Mouse (Mus musculus) lung, embryonic 14.5 days (tissue): ENCODE results near the gene Ngfr. TPM values are rescaled to one million over a fixed set of nuclear protein-coding genes. Genes with fewer than 3 reads are reported as not detected.

Source experiments
- ATAC-seq: fragments of 200-750 bp; cut with Nextera tagmentation; 2 replicates; pipeline ENCODE4 v1.8.0; 2017; ENCODE audit warnings: mild to moderate bottlenecking, moderate TSS enrichment, moderate library complexity; ENCODE audit not compliant: insufficient read depth
- DNase-seq: peaks from one replicate; pipeline ENCODE4 v3.0.0-alpha.2; 2015
- H3K27ac ChIP-seq: fragments of 300-500 bp; sonication (generic); 2 replicates; pipeline ENCODE4 v1.5.1; 2014; ENCODE audit warnings: low read depth, mild to moderate bottlenecking, moderate library complexity
- H3K27me3 ChIP-seq: fragments of 300-500 bp; sonication (generic); 2 replicates; pipeline ENCODE4 v1.6.1; 2014; ENCODE audit warnings: low read length, control low read depth; ENCODE audit not compliant: insufficient read depth
- H3K36me3 ChIP-seq: fragments of 300-500 bp; sonication (generic); 2 replicates; pipeline ENCODE4 v1.6.1; 2014; ENCODE audit warnings: control low read depth; ENCODE audit not compliant: insufficient read depth
- H3K4me1 ChIP-seq: fragments of 300-500 bp; sonication (generic); 2 replicates; pipeline ENCODE4 v1.6.1; 2014; ENCODE audit warnings: antibody characterized with exemption, control low read depth; ENCODE audit not compliant: insufficient read depth
- H3K4me2 ChIP-seq: fragments of 300-500 bp; sonication (generic); 2 replicates; pipeline ENCODE4 v1.6.1; 2014; ENCODE audit warnings: mild to moderate bottlenecking
- H3K4me3 ChIP-seq: fragments of 300-500 bp; sonication (generic); 2 replicates; pipeline ENCODE4 v1.5.1; 2014; ENCODE audit warnings: low read depth, low read length
- H3K9ac ChIP-seq: fragments of 300-500 bp; sonication (generic); 2 replicates; pipeline ENCODE4 v1.6.1; 2014
- H3K9me3 ChIP-seq: fragments of 300-500 bp; sonication (generic); 2 replicates; pipeline ENCODE4 v1.6.1; 2016; ENCODE audit warnings: low read depth, low read length, control low read depth
- CTCF ChIP-seq: IDR thresholded peaks from 2 replicates; pipeline ENCODE4 v1.5.1; 2016; ENCODE audit warnings: antibody characterized with exemption, low read depth
- WGBS: fragments of 180-500 bp; shearing (Covaris S2); extraction: QIAGEN DNeasy Blood & Tissue Kit; methylation state at CpG from one replicate; pipeline ENCODE4 v1.1.7; 2014; 5-methylcytosine and 5-hydroxymethylcytosine counted together
- polyA plus RNA-seq: library from polyadenylated mRNA; unstranded; fragments of >200 nt; fragmentation: Nextera tagmentation; extraction: Ambion mirVana; gene quantifications from 2 replicates; pipeline ENCODE4 v1.2.1, GENCODE M21; 2014

Ngfr gene
- polyA plus RNA-seq, 1 experiment from 2014 or later, result 5.9 TPM

- H3K4me1 ChIP-seq, result peaks cover 21% of the 10 kb centered on the region; the same call in 1 of the 2 replicates
- no peak for ATAC-seq
- 0 out of 2 replicates have a peak overlapping the region, but pooled peaks have one; percentile 12 for H3K4me2 ChIP-seq
- no peak for DNase-seq
- TF ChIP-seq CTCF, result no peak
- no peak overlapping the region for H3K4me3 ChIP-seq
- no peaks in the 10 kb centered on the region for H3K9me3 ChIP-seq
- H3K36me3 ChIP-seq, result no peaks in the 10 kb centered on the region
- no peak overlapping the region for H3K9ac ChIP-seq
- no peak overlapping the region for H3K27ac ChIP-seq
- H3K27me3 ChIP-seq, result peaks cover 37% of the 10 kb centered on the region
- WGBS, result 36% methylated on average over 8 of the region's 8 CpGs
Observed at GRCm38 (mm10) chr11:95576299-95576698, 11.2 kb downstream of the Ngfr start.

- H3K27ac ChIP-seq, result no peak overlapping the region
- WGBS, result 11% methylated on average over 13 of the region's 13 CpGs
Observed at GRCm38 (mm10) chr11:95575791-95576190, 11.7 kb downstream of the Ngfr start.

GRCm38 (mm10) chr11:95574786-95575334 lies 12.7 kb downstream of the Ngfr start:
- 80% methylated on average over 6 of the region's 6 CpGs for WGBS
- Histone ChIP-seq H3K4me3 (no peak overlapping the region), H3K4me2 (no peak overlapping the region), H3K9ac (no peak overlapping the region), H3K9me3 (no peaks in the 10 kb centered on the region), H3K4me1 (peaks cover 22% of the 10 kb centered on the region; the same call in 1 of the 2 replicates), H3K27me3 (peaks cover 29% of the 10 kb centered on the region), H3K36me3 (no peaks in the 10 kb centered on the region), H3K27ac (no peak overlapping the region)
- ATAC-seq (no peak), DNase-seq (no peak)
- no peak for TF ChIP-seq CTCF

More at GRCm38 (mm10) chr11:95575791-95576190, 11.7 kb downstream of the Ngfr start:
- DNase-seq (peak; percentile 71), ATAC-seq (peak; percentile 55)
- Histone ChIP-seq H3K4me3 (no peak overlapping the region), H3K27me3 (peaks cover 35% of the 10 kb centered on the region), H3K4me1 (peaks cover 22% of the 10 kb centered on the region; the same call in 1 of the 2 replicates), H3K4me2 (0 out of 2 replicates have a peak overlapping the region, but pooled peaks have one; percentile 12), H3K9me3 (no peaks in the 10 kb centered on the region), H3K9ac (no peak overlapping the region; the same call in 1 of the 2 replicates), H3K36me3 (no peaks in the 10 kb centered on the region)
- no peak for TF ChIP-seq CTCF

- no peak overlapping the region for H3K4me3 ChIP-seq
- no peak overlapping the region for H3K27ac ChIP-seq
- ATAC-seq, result no peak
- DNase-seq, result peak; percentile 57
- peaks cover 39% of the 10 kb centered on the region for H3K4me1 ChIP-seq
- H3K27me3 ChIP-seq, result peaks cover 2% of the 10 kb centered on the region
- no peak for TF ChIP-seq CTCF
- no peak overlapping the region for H3K9ac ChIP-seq
- 16% methylated on average over 3 of the region's 3 CpGs for WGBS
- no peak overlapping the region for H3K4me2 ChIP-seq
- H3K9me3 ChIP-seq, result no peaks in the 10 kb centered on the region
- no peaks in the 10 kb centered on the region for H3K36me3 ChIP-seq
Observed at GRCm38 (mm10) chr11:95572227-95572626, 15.3 kb downstream of the Ngfr start.

- 13% methylated on average over 9 of the region's 9 CpGs for WGBS
- no peak overlapping the region for H3K4me2 ChIP-seq
- DNase-seq (peak; percentile 74), ATAC-seq (0 out of 2 replicates have a peak, but pooled peaks have one; percentile 29)
- no peaks in the 10 kb centered on the region for H3K9me3 ChIP-seq
- H3K27me3 ChIP-seq, result no peaks in the 10 kb centered on the region
- no peak overlapping the region for H3K4me3 ChIP-seq
- H3K36me3 ChIP-seq, result no peaks in the 10 kb centered on the region
- H3K27ac ChIP-seq, result no peak overlapping the region
- H3K9ac ChIP-seq, result no peak overlapping the region
- TF ChIP-seq CTCF, result peak; percentile 16; the same call in 1 of the 2 replicates
- H3K4me1 ChIP-seq, result peaks cover 39% of the 10 kb centered on the region
Observed at GRCm38 (mm10) chr11:95571755-95572154, 15.8 kb downstream of the Ngfr start.

GRCm38 (mm10) chr11:95570827-95571619 lies 16.5 kb downstream of the Ngfr start:
- no peak overlapping the region for H3K9ac ChIP-seq
- no peak overlapping the region for H3K4me3 ChIP-seq
- DNase-seq (no peak), ATAC-seq (no peak)
- no peak overlapping the region for H3K27ac ChIP-seq
- H3K4me1 ChIP-seq, result peaks cover 36% of the 10 kb centered on the region
- no peaks in the 10 kb centered on the region for H3K27me3 ChIP-seq
- no peaks in the 10 kb centered on the region for H3K9me3 ChIP-seq
- WGBS, result 58% methylated on average over 25 of the region's 25 CpGs
- no peak for TF ChIP-seq CTCF
- no peak overlapping the region for H3K4me2 ChIP-seq
- H3K36me3 ChIP-seq, result no peaks in the 10 kb centered on the region

- TF ChIP-seq CTCF, result no peak
- Histone ChIP-seq H3K4me1 (peaks cover 26% of the 10 kb centered on the region), H3K4me3 (no peak overlapping the region), H3K27me3 (no peaks in the 10 kb centered on the region), H3K9ac (no peak overlapping the region), H3K27ac (no peak overlapping the region), H3K36me3 (no peaks in the 10 kb centered on the region), H3K4me2 (no peak overlapping the region), H3K9me3 (no peaks in the 10 kb centered on the region)
- DNase-seq (no peak), ATAC-seq (no peak)
- WGBS, result 70% methylated on average over 6 of the region's 6 CpGs
Observed at GRCm38 (mm10) chr11:95569908-95570307, 17.6 kb downstream of the Ngfr start.
